Mouse (Mus musculus): ENCODE measurements around the gene Xiap. TPM values are rescaled to one million over a fixed set of nuclear protein-coding genes. Genes with fewer than 3 reads are reported as not detected.

Xiap gene
- polyA plus RNA-seq, 1 experiment from 2014 or later = 12.0 TPM

- Histone ChIP-seq H3K4me3 (no peak overlapping the region), H3K27ac (no peak overlapping the region), H3K4me2 (no peak overlapping the region), H3K9ac (no peak overlapping the region), H3K4me1 (no peaks in the 10 kb centered on the region), H3K27me3 (no peaks in the 10 kb centered on the region), H3K36me3 (ENCODE audit: poor library complexity, severe bottlenecking) (no peaks in the 10 kb centered on the region), H3K9me3 (replicated peaks) (no peaks in the 10 kb centered on the region)
- no peak for ATAC-seq
- WGBS = 74% methylated on average over 5 of the region's 5 CpGs
Observed at GRCm38 (mm10) chrX:42050652-42051643, 8.5 kb upstream of the Xiap start.

GRCm38 (mm10) chrX:42057012-42057411 lies 2.5 kb upstream of the Xiap start:
- 78% methylated on average over 5 of the region's 5 CpGs for WGBS
- Histone ChIP-seq H3K36me3 (ENCODE audit: poor library complexity, severe bottlenecking) (no peaks in the 10 kb centered on the region), H3K4me2 (no peak overlapping the region), H3K9me3 (replicated peaks) (no peaks in the 10 kb centered on the region), H3K4me1 (no peaks in the 10 kb centered on the region), H3K27me3 (no peaks in the 10 kb centered on the region), H3K27ac (no peak overlapping the region), H3K4me3 (no peak overlapping the region), H3K9ac (no peak overlapping the region)
- no peak for ATAC-seq

GRCm38 (mm10) chrX:42057873-42058272 lies 1.6 kb upstream of the Xiap start:
- WGBS = 92% methylated on average over 4 of the region's 4 CpGs
- Histone ChIP-seq H3K36me3 (ENCODE audit: poor library complexity, severe bottlenecking) (no peaks in the 10 kb centered on the region), H3K4me2 (no peak overlapping the region), H3K4me3 (no peak overlapping the region), H3K4me1 (no peaks in the 10 kb centered on the region), H3K27me3 (no peaks in the 10 kb centered on the region), H3K9me3 (replicated peaks) (no peaks in the 10 kb centered on the region), H3K9ac (no peak overlapping the region), H3K27ac (no peak overlapping the region)
- no peak for ATAC-seq

GRCm38 (mm10) chrX:42063621-42064020 lies 4.1 kb downstream of the Xiap start:
- H3K9ac ChIP-seq = no peak overlapping the region
- no peaks in the 10 kb centered on the region for H3K9me3 ChIP-seq (replicated peaks)
- no peaks in the 10 kb centered on the region for H3K36me3 ChIP-seq (ENCODE audit: poor library complexity, severe bottlenecking)
- H3K27ac ChIP-seq = no peak overlapping the region
- H3K4me2 ChIP-seq = no peak overlapping the region
- WGBS = 84% methylated on average over 1 of the region's 1 CpGs
- H3K4me3 ChIP-seq = no peak overlapping the region
- no peak for ATAC-seq
- no peaks in the 10 kb centered on the region for H3K27me3 ChIP-seq
- no peaks in the 10 kb centered on the region for H3K4me1 ChIP-seq

GRCm38 (mm10) chrX:42065086-42065485 lies 5.6 kb downstream of the Xiap start:
- Histone ChIP-seq H3K27ac (no peak overlapping the region), H3K9ac (no peak overlapping the region)
- no peak for ATAC-seq

GRCm38 (mm10) chrX:42066771-42067170 lies 7.3 kb downstream of the Xiap start:
- Histone ChIP-seq H3K9me3 (replicated peaks) (no peaks in the 10 kb centered on the region), H3K27me3 (no peaks in the 10 kb centered on the region), H3K36me3 (ENCODE audit: poor library complexity, severe bottlenecking) (no peaks in the 10 kb centered on the region), H3K27ac (no peak overlapping the region), H3K4me2 (no peak overlapping the region), H3K4me1 (peaks cover 9% of the 10 kb centered on the region; the same call in 1 of the 2 replicates), H3K4me3 (no peak overlapping the region), H3K9ac (no peak overlapping the region)
- ATAC-seq = no peak
- 70% methylated on average over 1 of the region's 1 CpGs for WGBS

More at GRCm38 (mm10) chrX:42065086-42065485, 5.6 kb downstream of the Xiap start:
- Histone ChIP-seq H3K9me3 (replicated peaks) (no peaks in the 10 kb centered on the region), H3K36me3 (ENCODE audit: poor library complexity, severe bottlenecking) (no peaks in the 10 kb centered on the region), H3K4me3 (no peak overlapping the region), H3K27me3 (no peaks in the 10 kb centered on the region), H3K4me1 (no peaks in the 10 kb centered on the region), H3K4me2 (no peak overlapping the region)
- WGBS = 83% methylated on average over 6 of the region's 6 CpGs

- ATAC-seq = peak; percentile 83
- H3K4me2 ChIP-seq = peak overlapping the region; percentile 52
- H3K27ac ChIP-seq = peak overlapping the region; percentile 91
- no peaks in the 10 kb centered on the region for H3K9me3 ChIP-seq (replicated peaks)
- no peaks in the 10 kb centered on the region for H3K27me3 ChIP-seq
- no peaks in the 10 kb centered on the region for H3K36me3 ChIP-seq (ENCODE audit: poor library complexity, severe bottlenecking)
- H3K9ac ChIP-seq = peak overlapping the region; percentile 62
- peak overlapping the region; percentile 45 for H3K4me3 ChIP-seq
- WGBS = 26% methylated on average over 25 of the region's 27 CpGs
- H3K4me1 ChIP-seq = peaks cover 9% of the 10 kb centered on the region; the same call in 1 of the 2 replicates
Observed at GRCm38 (mm10) chrX:42067791-42068200, 8.3 kb downstream of the Xiap start.

GRCm38 (mm10) chrX:42068201-42068874 lies 8.9 kb downstream of the Xiap start:
- Histone ChIP-seq H3K9me3 (replicated peaks) (no peaks in the 10 kb centered on the region), H3K27ac (peak overlapping the region; percentile 91), H3K9ac (peak overlapping the region; percentile 62), H3K4me3 (peak overlapping the region; percentile 45), H3K4me1 (peaks cover 9% of the 10 kb centered on the region; the same call in 1 of the 2 replicates), H3K27me3 (no peaks in the 10 kb centered on the region), H3K36me3 (ENCODE audit: poor library complexity, severe bottlenecking) (no peaks in the 10 kb centered on the region), H3K4me2 (peak overlapping the region; percentile 56)
- ATAC-seq = peak; percentile 93
- WGBS = 28% methylated on average over 21 of the region's 37 CpGs

GRCm38 (mm10) chrX:42068875-42069257 lies 9.4 kb downstream of the Xiap start:
- H3K4me2 ChIP-seq = peak overlapping the region; percentile 56
- peak overlapping the region; percentile 63 for H3K27ac ChIP-seq
- H3K4me3 ChIP-seq = peak overlapping the region; percentile 45
- H3K27me3 ChIP-seq = no peaks in the 10 kb centered on the region
- 20% methylated on average over 3 of the region's 3 CpGs for WGBS
- peak overlapping the region; percentile 58 for H3K9ac ChIP-seq
- no peak; the same call in 1 of the 2 replicates for ATAC-seq
- H3K4me1 ChIP-seq = peaks cover 9% of the 10 kb centered on the region; the same call in 1 of the 2 replicates
- H3K36me3 ChIP-seq (ENCODE audit: poor library complexity, severe bottlenecking) = no peaks in the 10 kb centered on the region
- H3K9me3 ChIP-seq (replicated peaks) = no peaks in the 10 kb centered on the region

- H3K4me2 ChIP-seq = no peak overlapping the region
- ATAC-seq = no peak
- H3K36me3 ChIP-seq (ENCODE audit: poor library complexity, severe bottlenecking) = no peaks in the 10 kb centered on the region
- no peak overlapping the region for H3K4me3 ChIP-seq
- H3K9me3 ChIP-seq (replicated peaks) = no peaks in the 10 kb centered on the region
- no peaks in the 10 kb centered on the region for H3K4me1 ChIP-seq
- H3K9ac ChIP-seq = no peak overlapping the region
- no peak overlapping the region for H3K27ac ChIP-seq
- H3K27me3 ChIP-seq = no peaks in the 10 kb centered on the region
- 93% methylated on average over 8 of the region's 8 CpGs for WGBS
Observed at GRCm38 (mm10) chrX:42087731-42088130, 28.3 kb downstream of the Xiap start.

- Histone ChIP-seq H3K27ac (no peak overlapping the region), H3K9me3 (replicated peaks) (no peaks in the 10 kb centered on the region), H3K9ac (no peak overlapping the region), H3K4me1 (no peaks in the 10 kb centered on the region), H3K4me2 (no peak overlapping the region), H3K36me3 (ENCODE audit: poor library complexity, severe bottlenecking) (no peaks in the 10 kb centered on the region), H3K4me3 (no peak overlapping the region), H3K27me3 (no peaks in the 10 kb centered on the region)
- ATAC-seq = no peak
- WGBS = 90% methylated on average over 5 of the region's 5 CpGs
Observed at GRCm38 (mm10) chrX:42088136-42088535, 28.7 kb downstream of the Xiap start.

- no peak overlapping the region for H3K4me2 ChIP-seq
- H3K9ac ChIP-seq = no peak overlapping the region
- H3K27me3 ChIP-seq = no peaks in the 10 kb centered on the region
- H3K4me1 ChIP-seq = no peaks in the 10 kb centered on the region
- 96% methylated on average over 6 of the region's 6 CpGs for WGBS
- no peak overlapping the region for H3K27ac ChIP-seq
- ATAC-seq = no peak
- no peaks in the 10 kb centered on the region for H3K9me3 ChIP-seq (replicated peaks)
- peaks cover 11% of the 10 kb centered on the region for H3K36me3 ChIP-seq (ENCODE audit: poor library complexity, severe bottlenecking)
- H3K4me3 ChIP-seq = no peak overlapping the region
Observed at GRCm38 (mm10) chrX:42107137-42107536, 47.7 kb downstream of the Xiap start.
